Mouse (Mus musculus) erythroblast, embryonic 14.5 days (primary cell): ENCODE results near the gene Ddc. TPM values are rescaled to one million over a fixed set of nuclear protein-coding genes. Genes with fewer than 3 reads are reported as not detected.

Experiments
- H3K27me3 ChIP-seq: 2 replicates; pipeline ENCODE4 v1.6.1; 2012; ENCODE audit warnings: inconsistent platforms; ENCODE audit not compliant: control insufficient read depth
- H3K36me3 ChIP-seq: 2 replicates; pipeline ENCODE4 v1.6.1; 2012; ENCODE audit warnings: mild to moderate bottlenecking, inconsistent platforms; ENCODE audit not compliant: control insufficient read depth
- H3K4me1 ChIP-seq: 2 replicates; pipeline ENCODE4 v1.6.1; 2012; ENCODE audit warnings: inconsistent platforms; ENCODE audit not compliant: control insufficient read depth
- H3K4me3 ChIP-seq: replicated peaks from 2 replicates; pipeline ENCODE3; 2012; ENCODE audit warnings: moderate library complexity, mild to moderate bottlenecking, inconsistent platforms
- H3K9me3 ChIP-seq: 2 replicates; pipeline ENCODE4 v1.6.1; 2012; ENCODE audit warnings: low read length, inconsistent platforms, mixed read lengths; ENCODE audit not compliant: control insufficient read depth
- GATA1 ChIP-seq: IDR thresholded peaks from 2 replicates; pipeline ENCODE4 v1.6.1; 2012; ENCODE audit warnings: low read length, inconsistent platforms, mixed read lengths
- TAL1 ChIP-seq: IDR thresholded peaks from 3 replicates; pipeline ENCODE4 v1.6.1; 2012; ENCODE audit warnings: low read length, inconsistent platforms, mixed read lengths
- polyA plus RNA-seq: library from polyadenylated mRNA; stranded (reverse); fragments of >175 nt; gene quantifications from 2 replicates; pipeline ENCODE4 v1.2.3, GENCODE M21; 2012

The Ddc gene
- polyA plus RNA-seq, 1 experiment, result 0.05 TPM

DNA sequence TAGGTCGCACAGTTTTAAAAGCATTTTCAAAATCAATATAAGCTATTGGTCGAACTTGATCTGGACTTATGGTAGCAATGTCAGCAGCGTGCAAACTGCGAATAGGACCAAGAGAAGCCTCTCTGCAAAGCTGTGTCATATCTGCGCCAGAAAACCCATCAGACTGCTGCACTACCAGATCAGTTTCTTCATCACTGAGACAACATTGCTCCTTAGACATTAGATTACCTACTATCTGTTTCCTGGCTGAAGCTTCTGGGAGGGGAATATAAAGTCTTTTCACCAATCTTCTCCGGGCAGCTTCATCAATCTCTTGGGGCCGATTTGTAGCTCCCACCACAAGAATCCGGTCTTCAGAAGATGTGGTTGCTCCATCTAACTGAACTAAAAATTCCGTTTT lies 96.9 kb downstream of the Ddc start:
- no peaks in the 10 kb centered on the region for H3K27me3 ChIP-seq
- H3K4me1 ChIP-seq, result peaks cover 49% of the 10 kb centered on the region
- peaks cover 100% of the 10 kb centered on the region for H3K36me3 ChIP-seq
- no peaks in the 10 kb centered on the region for H3K9me3 ChIP-seq
- peak overlapping the region; percentile 44 for H3K4me3 ChIP-seq
- TF ChIP-seq TAL1 (no peak), GATA1 (no peak)

DNA sequence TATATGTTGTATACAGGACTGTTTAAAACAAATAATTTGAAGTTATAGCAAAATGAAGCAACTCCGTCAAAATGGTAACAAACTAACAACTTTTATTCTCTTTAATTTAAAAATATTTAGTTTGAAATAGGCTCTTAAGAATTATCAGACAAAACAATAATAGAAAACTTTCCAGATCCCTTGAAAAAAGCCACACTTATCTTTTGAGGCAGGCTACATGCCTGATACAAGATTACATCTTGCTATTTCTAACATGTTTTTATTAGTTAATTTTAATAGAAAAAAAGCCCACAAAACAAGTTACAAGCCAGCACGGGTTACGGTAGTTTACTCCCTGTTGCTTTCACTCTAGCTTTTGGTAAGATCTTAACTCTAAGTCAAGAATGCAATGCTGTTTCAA lies 97.6 kb downstream of the Ddc start:
- Histone ChIP-seq H3K4me3 (peak overlapping the region; percentile 5), H3K4me1 (peaks cover 42% of the 10 kb centered on the region), H3K27me3 (no peaks in the 10 kb centered on the region), H3K9me3 (no peaks in the 10 kb centered on the region), H3K36me3 (peaks cover 100% of the 10 kb centered on the region)
- TF ChIP-seq TAL1, result no peak
- no peak for TF ChIP-seq GATA1

DNA sequence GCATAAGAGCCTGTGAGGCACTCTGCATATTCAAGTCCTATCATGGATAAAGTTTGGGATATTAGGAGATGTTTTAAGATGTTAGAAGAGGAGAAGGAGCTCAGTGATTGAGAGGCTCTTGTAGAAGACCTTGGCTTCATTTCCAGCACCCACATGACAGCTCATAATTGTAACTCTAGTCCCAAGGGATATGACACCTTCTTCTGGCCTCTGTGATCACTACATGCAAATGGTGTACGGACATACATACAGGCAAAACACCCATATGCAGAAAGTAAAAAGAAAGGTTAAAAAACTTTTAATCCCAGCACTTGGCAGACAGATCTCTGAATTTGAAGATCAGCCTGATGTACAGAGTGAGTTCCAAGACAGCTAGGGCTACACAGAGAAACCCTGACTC lies 99.3 kb downstream of the Ddc start:
- no peaks in the 10 kb centered on the region for H3K27me3 ChIP-seq
- H3K9me3 ChIP-seq, result no peaks in the 10 kb centered on the region
- H3K4me1 ChIP-seq, result peaks cover 30% of the 10 kb centered on the region
- H3K4me3 ChIP-seq, result no peak overlapping the region
- H3K36me3 ChIP-seq, result peaks cover 99% of the 10 kb centered on the region
- TF ChIP-seq TAL1 (no peak), GATA1 (no peak)

DNA sequence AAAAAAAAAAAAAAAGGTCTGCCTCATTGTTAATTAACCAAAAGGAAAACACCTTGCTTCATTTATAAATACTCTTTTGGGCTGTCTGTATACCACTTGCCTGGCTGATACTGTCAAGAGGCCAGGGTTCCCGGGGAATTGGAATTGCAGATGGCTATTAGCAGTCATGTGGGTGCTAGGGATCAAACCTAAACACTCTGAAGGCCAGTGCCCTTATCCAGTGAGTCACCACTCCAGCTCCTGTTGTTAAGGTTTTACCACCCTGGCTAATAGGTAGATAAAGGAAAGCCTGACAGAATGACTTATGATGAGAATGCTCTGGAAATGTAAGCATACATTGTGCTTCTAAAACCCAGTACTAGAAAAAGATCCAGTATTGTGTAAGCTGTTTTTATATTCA lies 103.3 kb downstream of the Ddc start:
- Histone ChIP-seq H3K9me3 (no peaks in the 10 kb centered on the region), H3K27me3 (no peaks in the 10 kb centered on the region; the same call in 1 of the 2 replicates), H3K4me1 (peaks cover 4% of the 10 kb centered on the region), H3K4me3 (no peak overlapping the region), H3K36me3 (peaks cover 61% of the 10 kb centered on the region)
- TF ChIP-seq GATA1 (no peak), TAL1 (no peak)

DNA sequence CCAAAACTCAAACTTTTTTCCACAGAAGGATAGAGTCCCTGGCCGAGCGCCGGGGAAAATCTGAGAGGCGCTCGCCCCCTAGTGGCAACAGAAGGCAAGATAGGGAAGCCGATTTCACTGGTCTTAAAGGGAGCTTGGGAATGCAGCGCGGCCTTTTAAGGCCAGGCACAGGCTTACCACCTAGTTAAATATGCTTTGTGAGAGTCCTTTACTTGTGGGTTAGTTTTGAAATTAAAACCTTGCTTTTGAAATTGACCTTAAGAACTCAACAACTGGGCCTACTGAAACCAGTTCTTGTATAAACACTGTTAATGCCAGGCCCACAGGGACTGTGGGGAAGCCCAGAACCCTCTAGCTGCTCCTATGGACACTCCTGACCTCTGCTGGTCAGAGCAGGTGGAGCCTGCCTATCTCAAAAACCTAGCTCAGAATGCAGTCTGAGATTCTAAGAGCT lies 109.4 kb downstream of the Ddc start:
- Histone ChIP-seq H3K27me3 (no peaks in the 10 kb centered on the region; the same call in 1 of the 2 replicates), H3K4me3 (peak overlapping the region; percentile 6), H3K4me1 (peaks cover 7% of the 10 kb centered on the region), H3K9me3 (no peaks in the 10 kb centered on the region), H3K36me3 (peaks cover 6% of the 10 kb centered on the region)
- TF ChIP-seq TAL1 (no peak), GATA1 (no peak)

DNA sequence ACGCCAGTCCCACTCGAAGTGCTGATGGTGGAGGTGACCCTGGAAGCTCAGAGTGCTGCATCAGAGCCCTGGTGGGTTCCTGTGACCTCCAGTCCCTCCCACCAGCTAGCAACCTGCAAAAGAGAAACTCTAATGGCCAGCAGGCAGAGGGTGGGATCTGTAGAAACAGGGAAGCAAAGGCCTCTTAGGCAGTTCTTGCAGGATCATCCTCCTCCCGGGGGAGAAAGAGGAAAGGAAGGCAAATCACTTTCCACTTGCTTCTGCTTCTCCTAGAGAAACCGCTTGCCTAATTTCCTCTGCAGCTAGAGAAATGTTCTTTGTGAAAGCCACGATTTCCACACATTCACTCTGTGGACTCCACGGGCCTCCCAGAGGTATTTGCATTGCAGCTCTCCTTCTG lies 112.5 kb downstream of the Ddc start:
- Histone ChIP-seq H3K4me3 (no peak overlapping the region), H3K4me1 (peaks cover 6% of the 10 kb centered on the region), H3K36me3 (peaks cover 4% of the 10 kb centered on the region), H3K9me3 (no peaks in the 10 kb centered on the region), H3K27me3 (no peaks in the 10 kb centered on the region; the same call in 1 of the 2 replicates)
- TF ChIP-seq GATA1 (no peak), TAL1 (no peak)

DNA sequence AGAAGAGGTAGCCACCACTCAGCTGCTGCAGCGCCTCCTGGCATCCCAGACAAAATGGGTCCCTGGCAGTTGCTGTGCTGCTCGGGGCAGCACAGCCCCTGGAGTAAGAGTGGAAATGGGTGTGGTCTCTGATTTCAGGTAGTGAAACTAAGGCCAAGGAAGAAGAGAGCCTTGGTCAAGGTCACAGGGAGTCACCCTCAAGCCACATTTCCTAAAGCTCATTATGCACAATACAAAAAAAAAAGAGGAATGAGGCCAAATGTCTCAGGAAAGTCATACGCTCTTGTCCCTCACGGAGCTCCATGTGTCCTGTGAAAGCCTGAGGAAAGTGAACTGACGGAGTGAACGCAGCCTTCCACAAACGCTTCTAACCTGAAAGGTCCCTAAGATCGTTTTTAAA lies 116.2 kb downstream of the Ddc start:
- no peaks in the 10 kb centered on the region for H3K9me3 ChIP-seq
- H3K4me1 ChIP-seq, result no peaks in the 10 kb centered on the region
- no peaks in the 10 kb centered on the region for H3K27me3 ChIP-seq
- no peak overlapping the region for H3K4me3 ChIP-seq
- TF ChIP-seq TAL1 (no peak), GATA1 (no peak)
- no peaks in the 10 kb centered on the region for H3K36me3 ChIP-seq

DNA sequence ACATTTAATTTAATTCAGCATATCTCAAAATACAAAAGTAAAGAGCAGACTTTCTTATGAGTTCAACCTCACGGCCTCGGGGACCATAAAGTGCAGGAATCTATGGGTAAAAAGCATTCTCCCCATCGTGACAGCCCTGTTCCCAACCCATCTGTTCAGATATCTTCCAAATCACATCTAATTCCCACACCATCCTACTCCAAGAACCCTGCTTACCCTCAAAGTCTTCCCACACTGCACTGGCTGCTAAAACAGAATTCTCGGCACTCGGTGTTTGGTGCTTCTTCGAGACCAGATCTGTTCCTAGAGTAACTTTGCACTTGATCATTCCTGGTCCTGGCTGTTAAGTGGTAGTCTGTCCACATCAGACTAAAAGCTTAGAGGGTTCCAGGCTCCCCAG lies 119.6 kb downstream of the Ddc start:
- H3K4me3 ChIP-seq, result no peak overlapping the region
- TF ChIP-seq GATA1, result no peak
- TF ChIP-seq TAL1, result no peak
- peaks cover 9% of the 10 kb centered on the region for H3K36me3 ChIP-seq
- no peaks in the 10 kb centered on the region for H3K4me1 ChIP-seq
- H3K9me3 ChIP-seq, result no peaks in the 10 kb centered on the region
- no peaks in the 10 kb centered on the region for H3K27me3 ChIP-seq

DNA sequence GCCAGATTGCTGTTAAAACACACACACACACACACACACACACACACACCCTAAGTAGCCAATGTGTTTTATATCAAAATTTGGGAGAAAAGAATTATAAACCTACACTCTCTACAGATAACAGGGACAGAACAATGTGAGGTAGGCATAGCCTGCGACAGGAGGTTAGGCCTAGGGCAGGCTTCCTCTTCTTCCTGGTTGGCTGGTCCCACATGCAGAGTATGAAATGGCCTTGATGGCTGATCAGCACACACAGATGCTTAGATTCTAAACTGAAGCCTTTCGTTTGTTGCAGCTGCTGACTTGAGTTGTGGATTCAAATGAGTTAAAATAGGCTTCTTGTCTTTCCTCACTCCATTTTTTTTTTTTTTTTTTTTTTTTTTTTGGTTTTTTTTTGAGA lies 120.1 kb downstream of the Ddc start:
- H3K4me3 ChIP-seq, result no peak overlapping the region
- no peaks in the 10 kb centered on the region for H3K27me3 ChIP-seq
- H3K9me3 ChIP-seq, result no peaks in the 10 kb centered on the region
- TF ChIP-seq TAL1 (no peak), GATA1 (no peak)
- peaks cover 14% of the 10 kb centered on the region for H3K36me3 ChIP-seq
- H3K4me1 ChIP-seq, result no peaks in the 10 kb centered on the region

DNA sequence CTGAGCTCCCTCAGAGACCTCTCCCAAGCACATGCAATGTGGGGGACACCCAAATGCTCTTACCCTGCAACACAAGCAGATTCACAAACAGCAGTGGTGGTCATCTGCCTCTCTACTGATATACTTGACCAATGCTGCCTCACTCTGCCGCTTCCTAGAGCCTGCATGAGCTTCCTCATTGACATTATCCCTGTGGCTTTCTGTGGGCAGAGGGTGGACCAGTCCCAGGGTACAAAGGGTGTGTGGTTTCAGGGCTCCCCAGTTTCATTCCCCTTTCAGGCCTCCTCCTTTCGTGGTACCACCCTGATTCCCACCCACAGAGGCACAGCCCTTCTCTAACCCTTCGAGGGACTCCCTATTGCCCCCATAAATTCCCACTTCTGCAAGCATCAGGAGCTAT lies 120.7 kb downstream of the Ddc start:
- TF ChIP-seq GATA1 (no peak), TAL1 (no peak)
- Histone ChIP-seq H3K4me1 (peaks cover under 1% of the 10 kb centered on the region; the same call in 1 of the 2 replicates), H3K36me3 (peaks cover 20% of the 10 kb centered on the region), H3K4me3 (no peak overlapping the region), H3K27me3 (no peaks in the 10 kb centered on the region), H3K9me3 (no peaks in the 10 kb centered on the region)
